Mouse (Mus musculus) embryonic fibroblast, embryonic 13.5 days (primary cell): ENCODE measurements at regions not wholly inside any gene's neighbourhood (a gene's known extent, or its start where the extent isn't known, plus 50 kb on each side); places are given as distances from the start of the nearest gene placed in this dataset.

ENCODE experiments used
- H3K27ac ChIP-seq: 2 replicates; pipeline ENCODE4 v1.5.1; 2012; ENCODE audit warnings: low read length, control low read depth, inconsistent platforms; ENCODE audit not compliant: insufficient read depth
- H3K4me1 ChIP-seq: 2 replicates; pipeline ENCODE4 v1.6.1; 2011; ENCODE audit warnings: low read length; ENCODE audit not compliant: control insufficient read depth, insufficient read depth
- H3K4me3 ChIP-seq: 2 replicates; pipeline ENCODE4 v1.5.1; 2011; ENCODE audit warnings: mild to moderate bottlenecking, control low read depth, low read length; ENCODE audit not compliant: insufficient read depth
- CTCF ChIP-seq: IDR thresholded peaks from 2 replicates; pipeline ENCODE4 v1.5.1; 2011; ENCODE audit warnings: mild to moderate bottlenecking, control low read depth, low read length, moderate library complexity, borderline replicate concordance; ENCODE audit not compliant: insufficient read depth
- POLR2A ChIP-seq: IDR thresholded peaks from 2 replicates; pipeline ENCODE4 v1.6.1; 2011; ENCODE audit warnings: low read depth, mild to moderate bottlenecking, control low read depth, low read length, moderate library complexity

GRCm38 (mm10) chr15:59773983-59774382, 242.4 kb downstream of the 4933412E24Rik start:
- no peak for TF ChIP-seq CTCF
- no peak for TF ChIP-seq POLR2A
- Histone ChIP-seq H3K27ac (no peak overlapping the region), H3K4me3 (no peak overlapping the region), H3K4me1 (peaks cover 9% of the 10 kb centered on the region)

DNA sequence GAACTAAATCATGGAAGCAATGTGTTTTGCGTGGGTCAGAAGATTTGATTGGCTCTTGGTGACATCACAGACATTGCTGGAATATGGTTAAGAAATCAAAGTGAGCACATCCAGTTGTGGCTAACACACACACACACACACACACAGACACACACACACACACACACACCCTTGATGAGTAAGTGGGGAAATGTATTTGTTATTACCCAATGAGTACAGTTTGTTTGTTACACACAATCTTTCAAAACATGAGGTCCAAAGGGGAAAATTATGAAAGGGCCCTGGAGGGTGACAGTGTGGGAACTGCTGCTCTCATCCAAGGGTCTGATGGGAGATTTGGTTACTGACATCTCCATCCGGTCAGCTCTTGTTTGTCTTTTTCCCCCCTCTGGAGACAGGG, 243.8 kb downstream of the 4933412E24Rik start:
- peaks cover 9% of the 10 kb centered on the region for H3K4me1 ChIP-seq
- H3K27ac ChIP-seq: no peak overlapping the region
- no peak overlapping the region for H3K4me3 ChIP-seq
- no peak for TF ChIP-seq CTCF
- no peak for TF ChIP-seq POLR2A

DNA sequence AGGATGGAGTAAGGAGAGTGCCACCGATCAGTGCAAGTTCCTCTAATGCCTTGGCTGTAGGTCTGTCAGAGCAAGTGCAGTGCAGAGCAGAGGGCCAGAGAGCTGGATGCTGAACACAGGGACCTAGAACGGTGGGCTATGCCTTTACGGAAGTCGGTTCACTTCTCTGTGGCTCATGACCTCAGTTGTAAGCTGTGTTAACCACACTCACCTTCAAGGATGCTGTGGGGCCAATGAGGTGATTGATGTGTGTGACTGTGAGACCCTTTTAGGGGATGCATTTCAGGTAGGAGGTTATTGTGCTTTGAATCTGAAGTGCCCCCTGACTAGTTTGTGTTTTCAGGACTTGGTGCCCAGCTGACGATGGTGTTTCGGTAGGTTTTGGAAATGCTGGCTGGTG, 254.4 kb downstream of the 4933412E24Rik start:
- Histone ChIP-seq H3K4me1 (peaks cover 12% of the 10 kb centered on the region), H3K27ac (no peak overlapping the region), H3K4me3 (no peak overlapping the region)
- TF ChIP-seq CTCF: no peak
- no peak for TF ChIP-seq POLR2A

GRCm38 (mm10) chr15:59760490-59760889, 255.9 kb downstream of the 4933412E24Rik start:
- peak overlapping the region; percentile 96 for H3K27ac ChIP-seq
- TF ChIP-seq POLR2A: peak; percentile 19; the same call in 1 of the 2 replicates
- TF ChIP-seq CTCF: no peak
- no peak overlapping the region for H3K4me3 ChIP-seq
- peaks cover 14% of the 10 kb centered on the region for H3K4me1 ChIP-seq

GRCm38 (mm10) chr15:59759566-59759965, 256.8 kb downstream of the 4933412E24Rik start:
- Histone ChIP-seq H3K4me3 (no peak overlapping the region), H3K27ac (peak overlapping the region; percentile 96), H3K4me1 (peaks cover 14% of the 10 kb centered on the region)
- TF ChIP-seq POLR2A: peak; percentile 58
- no peak for TF ChIP-seq CTCF

DNA sequence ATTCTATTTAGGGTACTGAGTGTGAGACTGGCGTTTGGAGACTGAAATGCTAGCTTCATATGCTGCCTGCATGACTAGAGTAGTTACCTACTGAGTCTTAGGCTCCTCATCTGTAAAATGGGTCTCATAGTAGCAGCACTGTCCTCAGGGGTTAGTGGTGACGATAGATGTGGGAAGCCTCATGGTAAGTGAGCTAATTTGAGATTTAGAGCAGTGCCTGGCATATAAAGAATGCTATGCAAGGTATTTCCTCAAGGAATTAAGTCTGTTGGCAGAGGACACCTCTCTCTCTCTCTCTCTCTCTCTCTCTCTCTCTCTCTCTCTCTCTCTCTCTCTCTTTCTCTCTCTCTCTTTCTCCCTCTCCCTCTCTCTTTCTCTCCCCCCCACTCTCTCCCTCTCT, 257.4 kb downstream of the 4933412E24Rik start:
- Histone ChIP-seq H3K27ac (peak overlapping the region; percentile 90), H3K4me1 (peaks cover 14% of the 10 kb centered on the region), H3K4me3 (no peak overlapping the region)
- no peak for TF ChIP-seq CTCF
- no peak for TF ChIP-seq POLR2A

GRCm38 (mm10) chr15:59756141-59756540, 260.3 kb downstream of the 4933412E24Rik start:
- Histone ChIP-seq H3K27ac (no peak overlapping the region), H3K4me1 (peaks cover 14% of the 10 kb centered on the region), H3K4me3 (no peak overlapping the region)
- TF ChIP-seq CTCF: no peak
- TF ChIP-seq POLR2A: no peak

DNA sequence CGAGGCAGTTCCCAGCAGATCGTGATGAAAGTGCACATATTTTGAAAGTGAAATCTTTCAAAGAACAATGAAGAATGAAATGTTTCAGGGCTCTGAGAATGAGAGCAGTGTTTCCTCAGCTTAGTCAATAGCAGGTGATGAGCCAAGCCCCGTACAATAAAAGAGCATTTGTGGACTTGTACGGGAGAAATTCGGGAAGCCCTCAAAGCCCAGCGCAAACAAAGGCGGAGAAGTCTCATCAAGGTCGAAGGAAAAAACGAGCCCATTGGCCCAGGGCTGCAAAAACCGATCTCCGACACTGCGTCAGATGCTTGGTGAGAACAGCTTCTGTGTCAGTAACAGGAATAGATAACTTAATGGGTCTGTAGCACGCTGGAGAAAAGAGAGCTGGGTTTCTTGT, 261.5 kb downstream of the 4933412E24Rik start:
- H3K4me3 ChIP-seq: no peak overlapping the region
- H3K27ac ChIP-seq: no peak overlapping the region
- peaks cover 5% of the 10 kb centered on the region; the same call in 1 of the 2 replicates for H3K4me1 ChIP-seq
- TF ChIP-seq CTCF: no peak
- no peak for TF ChIP-seq POLR2A

DNA sequence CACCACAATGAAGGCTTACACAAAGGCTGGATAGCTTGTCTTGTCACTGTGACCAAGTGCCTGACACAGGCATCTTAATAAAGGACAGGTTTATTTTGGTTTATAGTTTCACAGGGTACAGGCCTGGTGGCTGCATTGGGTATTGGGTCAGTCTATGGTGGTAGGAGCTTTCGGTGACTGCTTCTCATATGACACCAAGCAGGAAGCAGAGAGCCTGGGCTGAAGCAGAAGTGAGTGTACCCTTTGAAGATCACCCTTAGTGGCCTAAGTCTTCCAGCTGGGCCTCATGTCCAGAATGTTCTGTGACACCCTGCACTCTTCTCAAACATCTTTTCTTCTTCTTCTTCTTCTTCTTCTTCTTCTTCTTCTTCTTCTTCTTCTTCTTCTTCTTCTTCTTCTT, 264.1 kb downstream of the 4933412E24Rik start:
- H3K4me1 ChIP-seq: peaks cover 3% of the 10 kb centered on the region; the same call in 1 of the 2 replicates
- no peak overlapping the region for H3K27ac ChIP-seq
- TF ChIP-seq POLR2A (no peak), CTCF (no peak)
- H3K4me3 ChIP-seq: no peak overlapping the region

- no peak overlapping the region for H3K27ac ChIP-seq
- H3K4me1 ChIP-seq: no peaks in the 10 kb centered on the region
- no peak for TF ChIP-seq POLR2A
- no peak for TF ChIP-seq CTCF
Observed at GRCm38 (mm10) chr15:59746290-59746689, 270.1 kb downstream of the 4933412E24Rik start.

GRCm38 (mm10) chr15:59744411-59744931, 271.9 kb downstream of the 4933412E24Rik start:
- H3K4me3 ChIP-seq: no peak overlapping the region
- TF ChIP-seq CTCF (no peak), POLR2A (no peak)
- H3K4me1 ChIP-seq: no peaks in the 10 kb centered on the region
- no peak overlapping the region for H3K27ac ChIP-seq

More at GRCm38 (mm10) chr15:59746290-59746689, 270.1 kb downstream of the 4933412E24Rik start:
- no peak overlapping the region for H3K4me3 ChIP-seq
